Mouse (Mus musculus): ENCODE results near the gene Gatd1. TPM values are rescaled to one million over a fixed set of nuclear protein-coding genes. Genes with fewer than 3 reads are reported as not detected.

Gatd1 gene
- total RNA-seq, 2 experiments from 2014 or later, result 38.2 to 39.5 TPM

- intact Hi-C loops (cut with DNase I), result no loop called here
- DNase-seq (ENCODE audit: extremely low spot score in 1 of 2, low spot score in 2 of 2), result no peak
Measured at GRCm38 (mm10) chr7:141365049-141365445, 48.9 kb downstream of the Gatd1 start.

- intact Hi-C loops (cut with DNase I), result loop anchor here (5.0 kb wide), 1 partner anchor 97 kb away; the partner anchor contains the start of gene Irf7
Measured at GRCm38 (mm10) chr7:141364349-141365048, 49.4 kb downstream of the Gatd1 start.

GRCm38 (mm10) chr7:141363752-141364125, 50.2 kb downstream of the Gatd1 start:
- DNase-seq (ENCODE audit: extremely low spot score in 1 of 2, low spot score in 2 of 2), result no peak
- intact Hi-C loops (cut with DNase I), result loop anchor here (5.0 kb wide), 1 partner anchor 96 kb away; the partner anchor contains the start of gene Irf7

More at GRCm38 (mm10) chr7:141364349-141365048, 49.4 kb downstream of the Gatd1 start:
- no peak for DNase-seq (ENCODE audit: extremely low spot score in 1 of 2, low spot score in 2 of 2)

- intact Hi-C loops (cut with DNase I), result loop anchor here (5.0 kb wide), 1 partner anchor 96 kb away; the partner anchor contains the start of gene Irf7
- peak; percentile 69 to 72 for DNase-seq (ENCODE audit: extremely low spot score in 1 of 2, low spot score in 2 of 2)
Measured at GRCm38 (mm10) chr7:141363106-141363751, 50.7 kb downstream of the Gatd1 start.

GRCm38 (mm10) chr7:141361510-141361909, 52.4 kb downstream of the Gatd1 start:
- DNase-seq (ENCODE audit: extremely low spot score in 1 of 2, low spot score in 2 of 2), result peak in 1 of 2 experiments; percentile 38
- intact Hi-C loops (cut with DNase I), result loop anchor here (5.0 kb wide), 1 partner anchor 94 kb away; the partner anchor contains the start of gene Irf7

Other genes with a start within 250 kb of the Gatd1 start
- gene Rnh1, start 241.3 kb downstream of the Gatd1 start, total RNA-seq (2021), result 10 to 100 TPM; 20.8 TPM
- gene Hras, start 220.1 kb downstream of the Gatd1 start, total RNA-seq (2021), result 100 to 1,000 TPM; 246 to 262 TPM
- 1 to 10 TPM; 4.7 to 4.9 TPM for gene Lrrc56, start 220.0 kb downstream of the Gatd1 start, total RNA-seq (2021)
- not detected for gene Lmntd2, start 200.1 kb downstream of the Gatd1 start, total RNA-seq (2021)
- gene Rassf7, start 198.3 kb downstream of the Gatd1 start, total RNA-seq (2021), result under 1 TPM; 0.58 to 0.69 TPM
- gene Phrf1, start 185.4 kb downstream of the Gatd1 start, total RNA-seq (2021), result 10 to 100 TPM; 63.6 to 69.6 TPM
- gene Irf7, start 147.7 kb downstream of the Gatd1 start, total RNA-seq (2021), result under 1 TPM; 0.22 to 0.58 TPM
- not detected for gene Cdhr5, start 137.3 kb downstream of the Gatd1 start, total RNA-seq (2021)
- gene Sct, start 135.0 kb downstream of the Gatd1 start, total RNA-seq (2021), result not detected
- under 1 TPM; 0.15 to 0.36 TPM for gene Drd4, start 122.1 kb downstream of the Gatd1 start, total RNA-seq (2021)
- 100 to 1,000 TPM; 258 to 269 TPM for gene Deaf1, start 86.4 kb downstream of the Gatd1 start, total RNA-seq (2021)
- 10 to 100 TPM; 21.6 to 23.5 TPM for gene Tmem80, start 86.4 kb downstream of the Gatd1 start, total RNA-seq (2021)
- 1 to 10 TPM; 1.1 to 1.4 TPM for gene Eps8l2, start 75.3 kb downstream of the Gatd1 start, total RNA-seq (2021)
- 100 to 1,000 TPM; 113 to 114 TPM for gene Taldo1, start 21.9 kb downstream of the Gatd1 start, total RNA-seq (2021)
- gene Cend1, start 15.4 kb upstream of the Gatd1 start, total RNA-seq (2021), result 100 to 1,000 TPM; 267 to 296 TPM
- 100 to 1,000 TPM; 286 to 306 TPM for gene Slc25a22, start 23.8 kb upstream of the Gatd1 start, total RNA-seq (2021)
- gene Pidd1, start 29.9 kb upstream of the Gatd1 start, total RNA-seq (2021), result 1 to 10 TPM; 1.8 to 2.0 TPM
- gene Rplp2, start 33.2 kb upstream of the Gatd1 start, total RNA-seq (2021), result 100 to 1,000 TPM; 687 to 705 TPM
- gene Pnpla2, start 41.1 kb upstream of the Gatd1 start, total RNA-seq (2021), result 10 to 100 TPM; 19.2 to 25.5 TPM
- gene Cracr2b, start 47.0 kb upstream of the Gatd1 start, total RNA-seq (2021), result 1 to 10 TPM; 3.4 to 5.8 TPM
- 10 to 100 TPM; 31.8 to 33.7 TPM for gene Cd151, start 53.3 kb upstream of the Gatd1 start, total RNA-seq (2021)
- 10 to 100 TPM; 43.8 to 45.0 TPM for gene Polr2l, start 61.0 kb upstream of the Gatd1 start, total RNA-seq (2021)
- gene Tspan4, start 61.1 kb upstream of the Gatd1 start, total RNA-seq (2021), result 10 to 100 TPM; 29.0 to 35.4 TPM
- 10 to 100 TPM; 69.2 to 71.1 TPM for gene Chid1, start 125.7 kb upstream of the Gatd1 start, total RNA-seq (2021)
- gene Ap2a2, start 148.0 kb upstream of the Gatd1 start, total RNA-seq (2021), result 100 to 1,000 TPM; 257 to 265 TPM
- gene Muc6, start 241.2 kb upstream of the Gatd1 start, total RNA-seq (2021), result not detected